Mouse (Mus musculus) adrenal gland, adult 2 months (tissue): ENCODE measurements at regions not wholly inside any gene's neighbourhood (a gene's known extent, or its start where the extent isn't known, plus 50 kb on each side); places are given as distances from the start of the nearest gene placed in this dataset.

Source experiments
- DNase-seq: peaks from one replicate; pipeline ENCODE4 v3.0.0; 2021

GRCm38 (mm10) chr1:142838663-142839062 is 801.8 kb upstream of the B3galt2 start:
- no peak for DNase-seq

GRCm38 (mm10) chr1:142867024-142867700 is 773.3 kb upstream of the B3galt2 start:
- DNase-seq = no peak

GRCm38 (mm10) chr1:142891842-142892241 is 748.6 kb upstream of the B3galt2 start:
- no peak for DNase-seq

GRCm38 (mm10) chr1:142893156-142893555 is 747.3 kb upstream of the B3galt2 start:
- no peak for DNase-seq

DNA sequence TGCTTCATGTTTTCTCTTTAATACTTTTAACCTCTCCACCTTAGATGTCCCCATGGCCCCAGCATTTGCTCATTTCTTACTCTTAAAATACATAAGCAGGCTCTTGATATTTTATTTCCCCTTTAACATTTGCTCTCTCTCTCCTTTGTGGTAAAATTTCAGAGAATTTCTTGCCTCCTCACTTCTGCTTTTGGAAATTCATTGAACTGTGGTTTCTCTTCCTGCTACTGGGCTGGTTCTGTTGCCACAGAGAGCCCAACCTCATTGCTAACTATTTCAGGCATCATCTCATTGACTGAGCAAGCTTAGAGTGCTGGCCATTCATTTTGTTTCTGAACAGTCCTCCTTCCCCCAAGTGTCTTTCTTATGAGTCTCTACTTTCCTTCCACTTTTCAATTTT is 746.3 kb upstream of the B3galt2 start:
- no peak for DNase-seq

DNA sequence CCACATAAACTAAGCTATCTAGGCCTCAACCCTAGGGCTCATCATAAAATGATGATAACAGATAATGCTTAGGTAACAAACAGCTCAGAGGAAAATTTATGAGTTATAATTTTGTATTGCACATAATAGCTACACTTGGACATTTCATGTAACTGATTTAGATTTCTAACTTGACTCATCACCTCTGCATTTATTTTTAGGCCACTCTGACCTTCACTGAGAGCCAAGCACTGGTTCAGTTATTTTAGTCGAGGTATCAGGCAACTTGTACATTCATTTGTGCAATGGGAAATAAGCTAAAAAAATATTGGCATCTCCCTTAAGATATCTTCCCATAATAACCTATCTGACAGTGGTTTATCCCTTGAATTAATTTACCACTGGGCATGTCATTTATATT is 745.4 kb upstream of the B3galt2 start:
- peak; percentile 19 for DNase-seq

DNA sequence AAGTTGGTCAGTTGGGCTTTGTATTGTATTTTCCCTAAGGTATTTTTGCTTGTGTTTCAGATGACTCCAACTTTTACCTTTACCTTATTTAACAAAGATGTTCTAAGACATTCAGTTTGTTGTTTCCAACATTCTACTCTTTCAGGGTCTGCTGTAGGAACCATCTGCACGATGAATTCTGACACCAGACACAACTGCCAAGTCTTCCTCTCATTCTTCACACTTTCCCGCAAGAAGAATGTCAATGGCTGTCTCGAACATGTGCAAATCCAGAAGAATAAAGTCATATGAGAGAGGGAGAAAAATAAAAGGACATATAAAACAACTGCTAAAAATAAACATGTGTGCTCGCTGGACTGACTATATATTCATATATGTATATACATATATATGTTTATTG is 730.6 kb upstream of the B3galt2 start:
- DNase-seq = no peak

GRCm38 (mm10) chr1:142956686-142957085 is 683.8 kb upstream of the B3galt2 start:
- no peak for DNase-seq

DNA sequence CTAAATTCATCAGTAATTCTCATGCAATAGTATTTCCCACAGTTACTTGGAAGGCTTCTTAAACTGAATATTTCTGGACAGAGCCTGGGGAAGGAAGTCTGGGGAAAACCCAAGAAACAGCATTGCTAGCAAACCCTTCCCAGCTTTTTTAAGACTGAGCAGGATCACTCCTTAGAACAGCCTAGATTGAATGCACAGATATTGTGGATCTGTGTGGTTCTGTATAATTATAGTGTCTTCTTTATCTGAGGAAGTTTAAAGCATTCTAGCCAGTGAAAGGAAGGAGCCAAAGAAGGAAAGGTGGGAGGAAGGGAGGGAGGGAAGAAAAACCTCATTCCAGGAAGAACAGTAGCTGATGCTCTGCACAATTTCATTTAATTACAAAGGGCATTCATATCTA is 669.0 kb upstream of the B3galt2 start:
- DNase-seq = no peak

DNA sequence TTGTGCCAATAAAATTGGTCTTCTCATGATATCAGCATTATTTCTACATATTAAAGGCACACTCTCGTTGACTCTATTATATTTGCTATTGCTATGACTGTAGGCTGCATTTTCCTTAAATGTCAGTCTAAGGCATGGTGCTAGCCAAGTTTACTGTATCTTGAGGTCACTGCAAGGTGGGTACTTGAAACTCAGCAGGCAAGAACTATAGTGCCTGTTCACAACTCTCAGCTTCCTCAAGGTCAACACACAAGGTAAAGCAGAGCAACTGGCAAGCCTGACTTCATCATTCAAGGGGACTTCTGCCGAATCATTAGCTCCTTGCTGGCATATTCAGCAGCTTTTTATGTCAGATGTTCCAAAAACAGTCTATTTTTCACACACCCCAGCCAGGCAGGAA is 667.1 kb upstream of the B3galt2 start:
- no peak for DNase-seq

DNA sequence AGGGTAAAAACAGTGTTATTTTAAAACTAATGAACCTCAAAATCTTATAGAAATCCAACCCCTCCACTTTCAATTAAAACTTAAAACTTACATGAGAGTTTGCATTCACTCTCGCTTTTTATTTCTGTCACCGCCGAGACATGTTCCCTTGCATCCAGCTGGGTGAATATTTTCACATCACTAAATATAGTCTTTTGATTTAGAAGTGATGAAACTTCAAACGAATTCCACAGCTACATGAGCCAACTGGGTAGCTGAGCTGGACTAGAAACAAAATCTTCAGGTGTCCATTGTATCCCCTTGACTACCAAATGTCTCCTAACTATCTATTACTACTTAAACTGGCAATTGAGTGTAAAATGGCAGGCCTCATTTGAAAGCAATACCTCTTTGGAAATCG is 657.5 kb upstream of the B3galt2 start:
- DNase-seq = no peak

GRCm38 (mm10) chr1:142983641-142984040 is 656.8 kb upstream of the B3galt2 start:
- DNase-seq = peak; percentile 60

DNA sequence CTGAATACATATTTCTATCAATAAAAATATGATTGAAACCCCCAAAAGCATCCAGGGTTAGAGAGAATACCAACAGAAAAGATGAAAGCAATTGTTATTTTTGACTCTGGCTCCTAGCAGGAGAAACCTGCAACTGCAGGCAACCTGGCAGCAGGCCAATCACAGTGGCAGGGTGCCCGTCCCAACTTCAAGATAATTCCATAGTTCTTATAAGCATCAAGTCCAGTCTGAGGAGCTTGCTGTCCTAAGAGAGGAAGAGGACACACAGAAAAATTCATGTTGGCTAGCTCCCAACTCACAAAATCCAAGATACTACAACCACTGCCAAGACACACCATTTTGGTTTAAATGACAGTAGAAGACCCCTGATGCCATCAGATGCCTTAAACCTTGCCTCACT is 654.9 kb upstream of the B3galt2 start:
- DNase-seq = peak; percentile 37

- no peak for DNase-seq
Observed at GRCm38 (mm10) chr1:143000216-143000615, 640.2 kb upstream of the B3galt2 start.

DNA sequence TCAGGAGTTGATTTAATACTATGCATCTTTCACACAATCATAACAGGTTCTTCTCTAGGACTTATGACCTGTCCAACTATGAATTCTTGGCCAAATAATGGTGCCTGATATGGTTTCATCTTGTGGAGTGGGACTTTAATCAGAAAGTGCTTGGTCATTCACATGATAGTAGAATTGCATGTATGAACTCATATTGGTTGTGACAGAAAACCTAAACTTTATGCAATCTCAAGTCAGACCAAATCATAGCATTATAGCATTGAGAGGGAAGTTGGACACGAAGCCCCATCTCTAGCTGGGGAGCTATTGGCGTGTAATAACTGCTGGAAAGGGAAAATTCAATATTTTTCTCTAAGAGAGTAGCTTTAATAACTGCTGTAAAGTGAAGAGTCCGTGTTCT is 639.4 kb upstream of the B3galt2 start:
- no peak for DNase-seq

DNA sequence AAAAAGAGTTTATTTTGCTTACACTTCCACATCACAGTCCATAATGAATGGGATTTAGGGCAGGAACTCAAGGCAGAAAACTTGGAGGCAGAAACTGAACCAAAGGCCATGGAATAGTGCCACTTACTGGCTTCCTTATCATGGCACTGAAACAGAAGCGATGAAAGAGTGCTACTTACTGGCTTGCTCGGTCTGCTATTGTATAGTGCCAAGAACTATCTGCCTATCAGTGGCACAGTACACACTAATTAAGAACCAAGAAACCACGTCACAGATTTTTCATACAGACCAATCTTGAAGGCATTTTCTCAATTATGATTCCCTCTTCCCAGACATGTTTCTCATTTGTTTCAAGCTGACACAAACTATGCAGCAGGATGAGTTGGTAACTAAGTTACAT is 634.4 kb upstream of the B3galt2 start:
- DNase-seq = no peak

- DNase-seq = no peak
Observed at GRCm38 (mm10) chr1:143019982-143020381, 620.5 kb upstream of the B3galt2 start.

GRCm38 (mm10) chr1:143053161-143053560 is 587.3 kb upstream of the B3galt2 start:
- no peak for DNase-seq

GRCm38 (mm10) chr1:143053599-143053998 is 586.9 kb upstream of the B3galt2 start:
- no peak for DNase-seq

- no peak for DNase-seq
Observed at GRCm38 (mm10) chr1:143054451-143055024, 585.9 kb upstream of the B3galt2 start.

- DNase-seq = no peak
Observed at GRCm38 (mm10) chr1:143060698-143061576, 579.5 kb upstream of the B3galt2 start.

DNA sequence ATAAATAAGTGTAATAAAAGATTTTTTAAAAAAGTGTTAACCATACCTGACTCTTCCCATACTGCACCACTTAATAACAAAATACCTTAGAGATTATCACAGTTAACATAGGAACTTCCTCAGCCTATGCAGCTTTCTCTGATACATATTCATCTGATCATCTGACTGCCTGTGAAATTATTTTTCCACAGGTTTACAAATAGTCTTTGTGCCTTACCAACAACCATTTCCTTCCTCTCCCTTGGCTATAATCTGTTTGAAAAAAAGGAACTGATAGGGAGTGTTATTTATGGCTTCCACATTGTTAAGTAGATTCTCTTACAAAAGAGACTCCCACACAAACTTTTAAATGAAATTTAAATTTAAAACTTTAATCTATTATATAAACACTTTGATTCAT is 575.0 kb upstream of the B3galt2 start:
- DNase-seq = no peak

DNA sequence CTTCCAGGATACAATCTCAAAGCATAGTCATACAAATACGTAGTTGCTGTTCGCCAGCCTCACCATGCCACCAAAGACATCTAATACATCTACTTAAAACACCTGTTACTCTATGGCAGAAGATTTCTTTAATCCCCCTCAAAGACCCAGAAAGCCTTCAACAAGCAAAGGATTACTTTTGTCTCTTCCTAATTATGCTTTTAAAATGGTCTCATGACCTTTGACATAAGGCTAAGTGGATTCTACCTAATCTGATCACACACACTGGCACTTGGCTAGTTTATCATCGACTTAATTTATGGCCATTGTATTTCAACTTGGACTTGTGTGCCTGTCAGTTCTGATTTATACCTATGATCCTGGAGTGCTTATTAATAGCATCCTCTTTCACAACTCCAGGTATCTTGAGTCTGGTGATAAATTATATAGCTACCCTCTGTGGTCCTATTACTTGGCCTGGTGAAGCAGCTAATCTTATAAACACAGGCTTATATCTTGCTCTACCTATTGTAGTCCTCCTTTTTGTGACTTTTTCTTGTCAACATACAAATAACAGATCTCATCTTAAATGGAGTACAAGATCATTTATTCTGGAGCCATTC is 568.6 kb upstream of the B3galt2 start:
- DNase-seq = no peak
